Mouse (Mus musculus) forebrain, embryonic 14.5 days (tissue): ENCODE results near the gene Eloa. TPM values are rescaled to one million over a fixed set of nuclear protein-coding genes. Genes with fewer than 3 reads are reported as not detected.
A peak's percentile ranks its signal among the peaks of the same experiment; 100 is the strongest.

ENCODE experiments used
- ATAC-seq: fragments of 200-750 bp; cut with Nextera tagmentation; 2 replicates; pipeline ENCODE4 v1.8.0; 2017; ENCODE audit warnings: mild to moderate bottlenecking, moderate library complexity
- DNase-seq: peaks from one replicate; pipeline ENCODE4 v3.0.0-alpha.2; 2015; ENCODE audit warnings: low spot score
- H3K27ac ChIP-seq: fragments of 300-500 bp; sonication (generic); 2 replicates; pipeline ENCODE4 v1.5.1; 2014; ENCODE audit warnings: low read depth, mild to moderate bottlenecking, control low read depth, low read length, moderate library complexity
- H3K27me3 ChIP-seq: fragments of 300-500 bp; sonication (generic); replicated peaks from 2 replicates; pipeline ENCODE4 v1.6.1; 2014; ENCODE audit warnings: low read length, control low read depth, mixed read lengths; ENCODE audit not compliant: control insufficient read depth, insufficient read depth
- H3K36me3 ChIP-seq: fragments of 300-500 bp; sonication (generic); 2 replicates; pipeline ENCODE4 v1.6.1; 2014; ENCODE audit warnings: low read length, control low read depth; ENCODE audit not compliant: control insufficient read depth, insufficient read depth
- H3K4me1 ChIP-seq: fragments of 300-500 bp; sonication (generic); 2 replicates; pipeline ENCODE4 v1.6.1; 2014; ENCODE audit warnings: antibody characterized with exemption, low read length, control low read depth; ENCODE audit not compliant: control insufficient read depth, insufficient read depth
- H3K4me2 ChIP-seq: fragments of 300-500 bp; sonication (generic); 2 replicates; pipeline ENCODE4 v1.6.1; 2014; ENCODE audit warnings: mild to moderate bottlenecking, control low read depth, low read length
- H3K4me3 ChIP-seq: fragments of 300-500 bp; sonication (generic); 2 replicates; pipeline ENCODE4 v1.5.1; 2014; ENCODE audit warnings: low read depth, low read length, control low read depth
- H3K9ac ChIP-seq: fragments of 300-500 bp; sonication (generic); 2 replicates; pipeline ENCODE4 v1.6.1; 2014; ENCODE audit warnings: mild to moderate bottlenecking, low read length, control low read depth, moderate library complexity
- H3K9me3 ChIP-seq: fragments of 300-500 bp; sonication (generic); replicated peaks from 2 replicates; pipeline ENCODE4 v1.6.1; 2016; ENCODE audit warnings: low read length, control low read depth, mixed read lengths; ENCODE audit not compliant: control insufficient read depth
- WGBS: fragments of 180-500 bp; shearing (Covaris S2); extraction: QIAGEN DNeasy Blood & Tissue Kit; methylation state at CpG from one replicate; pipeline ENCODE4 v1.1.7; 2014; 5-methylcytosine and 5-hydroxymethylcytosine counted together
- polyA plus RNA-seq: library from polyadenylated mRNA; unstranded; fragments of >200 nt; fragmentation: Nextera tagmentation; extraction: Ambion mirVana; gene quantifications from 2 replicates; pipeline ENCODE4 v1.2.1, GENCODE M21; 2014

Gene Eloa
- polyA plus RNA-seq, 1 experiment from 2014 or later = 33.7 TPM

- Histone ChIP-seq H3K9me3 (no peaks in the 10 kb centered on the region), H3K36me3 (no peaks in the 10 kb centered on the region), H3K4me1 (no peaks in the 10 kb centered on the region), H3K9ac (no peak overlapping the region), H3K27ac (no peak overlapping the region), H3K4me3 (no peak overlapping the region), H3K27me3 (no peaks in the 10 kb centered on the region), H3K4me2 (no peak overlapping the region)
- ATAC-seq (no peak), DNase-seq (no peak)
- WGBS = 80% methylated on average over 4 of the region's 4 CpGs
Observed at GRCm38 (mm10) chr4:135995118-135995517, 26.4 kb downstream of the Eloa start.

- ATAC-seq (no peak), DNase-seq (no peak)
- 93% methylated on average over 6 of the region's 6 CpGs for WGBS
- H3K4me3 ChIP-seq = no peak overlapping the region
- no peak overlapping the region for H3K27ac ChIP-seq
- no peaks in the 10 kb centered on the region for H3K4me1 ChIP-seq
- H3K4me2 ChIP-seq = no peak overlapping the region
- no peaks in the 10 kb centered on the region for H3K9me3 ChIP-seq
- H3K9ac ChIP-seq = no peak overlapping the region
- H3K27me3 ChIP-seq = no peaks in the 10 kb centered on the region
- H3K36me3 ChIP-seq = no peaks in the 10 kb centered on the region
Observed at GRCm38 (mm10) chr4:135993941-135994340, 27.6 kb downstream of the Eloa start.

GRCm38 (mm10) chr4:135987714-135988113 lies 33.8 kb downstream of the Eloa start:
- 71% methylated on average over 9 of the region's 9 CpGs for WGBS
- peak overlapping the region; percentile 82 for H3K27ac ChIP-seq

GRCm38 (mm10) chr4:135986943-135987710 lies 34.4 kb downstream of the Eloa start, which contains the start of gene Pithd1:
TSS of gene Pithd1 (minus strand) at chr4:135987264.
- DNase-seq = peak; percentile 95
- peaks cover 9% of the 10 kb centered on the region for H3K4me1 ChIP-seq
- peaks cover 28% of the 10 kb centered on the region for H3K36me3 ChIP-seq
- no peaks in the 10 kb centered on the region for H3K27me3 ChIP-seq
- H3K27ac ChIP-seq = peak within 1 kb of the TSS; percentile 82
- peak; percentile 93 for ATAC-seq
- H3K9me3 ChIP-seq = no peaks in the 10 kb centered on the region
- H3K4me3 ChIP-seq = peak within 1 kb of the TSS; percentile 94
- peak within 1 kb of the TSS; percentile 94 for H3K9ac ChIP-seq
- H3K4me2 ChIP-seq = peak within 1 kb of the TSS; percentile 64
- under 1% methylated on average over 72 of the region's 81 CpGs for WGBS

More at GRCm38 (mm10) chr4:135987714-135988113, 33.8 kb downstream of the Eloa start:
- H3K4me1 ChIP-seq = peaks cover 9% of the 10 kb centered on the region
- peak overlapping the region; percentile 94 for H3K4me3 ChIP-seq
- ATAC-seq (no peak), DNase-seq (no peak)
- peak overlapping the region; percentile 64 for H3K4me2 ChIP-seq
- H3K36me3 ChIP-seq = peaks cover 24% of the 10 kb centered on the region
- no peaks in the 10 kb centered on the region for H3K9me3 ChIP-seq
- no peaks in the 10 kb centered on the region for H3K27me3 ChIP-seq
- H3K9ac ChIP-seq = peak overlapping the region; percentile 94

- DNase-seq = no peak
- no peak for ATAC-seq
- H3K9me3 ChIP-seq = no peaks in the 10 kb centered on the region
Observed at GRCm38 (mm10) chr4:135986301-135986942, 35.1 kb downstream of the Eloa start.

GRCm38 (mm10) chr4:135985769-135986168 lies 35.8 kb downstream of the Eloa start:
- H3K27ac ChIP-seq = no peak overlapping the region
- peaks cover 9% of the 10 kb centered on the region for H3K4me1 ChIP-seq
- no peak for ATAC-seq
- DNase-seq = no peak
- H3K9ac ChIP-seq = peak overlapping the region; percentile 94; the same call in 1 of the 2 replicates
- peak overlapping the region; percentile 94 for H3K4me3 ChIP-seq
- H3K4me2 ChIP-seq = peak overlapping the region; percentile 64
- H3K9me3 ChIP-seq = no peaks in the 10 kb centered on the region
- peaks cover 32% of the 10 kb centered on the region for H3K36me3 ChIP-seq
- H3K27me3 ChIP-seq = no peaks in the 10 kb centered on the region
- WGBS = 89% methylated on average over 7 of the region's 7 CpGs

More at GRCm38 (mm10) chr4:135986301-135986942, 35.1 kb downstream of the Eloa start:
- H3K27ac ChIP-seq = peak overlapping the region; percentile 82; the same call in 1 of the 2 replicates
- H3K4me2 ChIP-seq = peak overlapping the region; percentile 64
- peak overlapping the region; percentile 94 for H3K9ac ChIP-seq
- peaks cover 28% of the 10 kb centered on the region for H3K36me3 ChIP-seq
- peaks cover 9% of the 10 kb centered on the region for H3K4me1 ChIP-seq
- H3K27me3 ChIP-seq = no peaks in the 10 kb centered on the region
- H3K4me3 ChIP-seq = peak overlapping the region; percentile 94
- WGBS = 6% methylated on average over 23 of the region's 23 CpGs

GRCm38 (mm10) chr4:135985193-135985592 lies 36.4 kb downstream of the Eloa start:
- Histone ChIP-seq H3K9ac (no peak overlapping the region), H3K27me3 (no peaks in the 10 kb centered on the region), H3K9me3 (no peaks in the 10 kb centered on the region), H3K4me2 (no peak overlapping the region), H3K4me3 (no peak overlapping the region), H3K27ac (no peak overlapping the region), H3K36me3 (peaks cover 34% of the 10 kb centered on the region), H3K4me1 (peaks cover 9% of the 10 kb centered on the region)
- ATAC-seq = no peak
- 89% methylated on average over 5 of the region's 5 CpGs for WGBS
- no peak for DNase-seq

GRCm38 (mm10) chr4:135984556-135984955 lies 37.0 kb downstream of the Eloa start:
- Histone ChIP-seq H3K36me3 (peaks cover 34% of the 10 kb centered on the region), H3K27ac (no peak overlapping the region), H3K9ac (no peak overlapping the region), H3K9me3 (no peaks in the 10 kb centered on the region), H3K4me3 (no peak overlapping the region), H3K27me3 (no peaks in the 10 kb centered on the region), H3K4me1 (peaks cover 9% of the 10 kb centered on the region), H3K4me2 (no peak overlapping the region)
- ATAC-seq (no peak), DNase-seq (no peak)
- 90% methylated on average over 5 of the region's 5 CpGs for WGBS
